Mouse (Mus musculus): ENCODE measurements around the gene Apoc1. TPM values are rescaled to one million over a fixed set of nuclear protein-coding genes. Genes with fewer than 3 reads are reported as not detected.

The Apoc1 gene
- 4.9 and 8.1 TPM in 2 replicates for polyA plus RNA-seq (2012; rRNA removed)

GRCm38 (mm10) chr7:19691873-19692865, at the start of gene Apoc1:
Gene Apoc1 (minus strand): TSS chr7:19692660.

DNA sequence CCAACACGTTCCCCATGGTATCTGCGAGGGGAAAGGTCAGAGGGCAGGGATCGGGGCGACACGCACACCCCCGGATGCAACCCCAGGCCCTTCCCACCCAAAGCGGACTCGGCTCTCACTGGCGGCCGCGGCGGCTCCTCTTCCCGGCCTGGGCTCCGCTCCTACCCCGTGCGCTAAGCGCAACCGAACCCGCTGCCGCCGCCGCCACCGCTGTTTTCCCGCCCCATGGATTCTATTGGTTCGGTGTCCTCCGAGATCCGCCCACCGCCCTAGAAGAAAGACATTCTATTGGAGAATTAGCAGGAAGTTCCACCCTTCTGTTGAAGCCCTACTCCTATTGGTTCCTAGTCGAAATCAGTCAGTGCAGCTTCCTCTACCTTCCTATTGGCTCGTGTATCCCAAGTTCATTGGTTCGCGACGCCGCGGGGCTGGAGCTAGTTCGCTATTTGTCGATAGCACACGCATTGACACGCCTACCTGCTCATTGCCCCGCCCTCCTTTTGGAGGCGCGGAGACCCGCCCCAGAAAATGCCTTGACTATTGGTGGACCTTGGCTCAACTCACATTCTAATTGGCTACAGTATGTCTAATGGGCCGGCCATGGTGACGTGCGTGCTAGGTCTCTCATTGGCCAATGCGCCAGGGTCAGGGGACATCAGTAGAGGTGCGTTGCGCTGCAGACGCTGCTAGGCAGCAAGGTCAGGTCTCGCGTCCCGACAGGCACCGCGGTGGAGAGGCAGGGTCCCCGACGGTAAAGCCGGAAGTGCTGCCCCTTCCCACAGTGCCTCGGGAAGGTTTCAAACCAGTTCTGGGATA, 23.0 kb upstream of the Apoc1 start, which contains the start of gene Tomm40:
Gene Tomm40, minus strand, starts transcription at position 200 of the 816 bp plus-strand sequence.

GRCm38 (mm10) chr7:19698907-19699826, 6.7 kb upstream of the Apoc1 start, which contains the start of gene Apoe:
Gene Apoe (minus strand): TSS chr7:19699188.

GRCm38 (mm10) chr7:19681202-19681694, 11.2 kb downstream of the Apoc1 start, which contains the start of the genes Gm44805 and Apoc4:
Gene Gm44805 (minus strand): TSS chr7:19681423.
Gene Apoc4 (minus strand): TSS chr7:19681479.

GRCm38 (mm10) chr7:19677872-19678271, 14.6 kb downstream of the Apoc1 start, which contains the start of gene Apoc2:
Gene Apoc2 (minus strand): TSS chr7:19677941.

GRCm38 (mm10) chr7:19664955-19665841, 27.3 kb downstream of the Apoc1 start, which contains the start of gene Clptm1:
Gene Clptm1 (minus strand): TSS chr7:19665033.

Other genes with a start within 250 kb of the Apoc1 start
- gene Mark4, start 233.8 kb downstream of the Apoc1 start, polyA plus RNA-seq (2012; rRNA removed), result 33.8 and 41.7 TPM in 2 replicates
- gene Exoc3l2, start 229.3 kb downstream of the Apoc1 start, polyA plus RNA-seq (2012; rRNA removed), result 2.1 and 2.9 TPM in 2 replicates
- gene Bloc1s3, start 184.3 kb downstream of the Apoc1 start, polyA plus RNA-seq (2012; rRNA removed), result 6.3 and 9.5 TPM in 2 replicates
- 36.1 and 56.2 TPM in 2 replicates for gene Trappc6a, start 184.3 kb downstream of the Apoc1 start, polyA plus RNA-seq (2012; rRNA removed)
- gene Nkpd1, start 174.8 kb downstream of the Apoc1 start, polyA plus RNA-seq (2012; rRNA removed), result 0.10 and 0.15 TPM in 2 replicates
- gene Ppp1r37, start 129.6 kb downstream of the Apoc1 start, polyA plus RNA-seq (2012; rRNA removed), result 59.4 and 66.9 TPM in 2 replicates
- 1.0 and 1.3 TPM in 2 replicates for gene Zfp296, start 115.4 kb downstream of the Apoc1 start, polyA plus RNA-seq (2012; rRNA removed)
- 40.7 and 66.6 TPM in 2 replicates for gene Gemin7, start 115.1 kb downstream of the Apoc1 start, polyA plus RNA-seq (2012; rRNA removed)
- gene Clasrp, start 88.2 kb downstream of the Apoc1 start, polyA plus RNA-seq (2012; rRNA removed), result 134 and 154 TPM in 2 replicates
- gene Relb, start 63.2 kb downstream of the Apoc1 start, polyA plus RNA-seq (2012; rRNA removed), result 2.4 and 4.4 TPM in 2 replicates
- gene Clptm1, start 27.6 kb downstream of the Apoc1 start, polyA plus RNA-seq (2012; rRNA removed), result 36.8 and 58.8 TPM in 2 replicates
- 4.6 and 11.0 TPM in 2 replicates for gene Apoc2, start 14.7 kb downstream of the Apoc1 start, polyA plus RNA-seq (2012; rRNA removed)
- not detected in 2 replicates for gene Gm44805, start 11.2 kb downstream of the Apoc1 start, polyA plus RNA-seq (2012; rRNA removed)
- 0.19 and 0.41 TPM in 2 replicates for gene Apoc4, start 11.2 kb downstream of the Apoc1 start, polyA plus RNA-seq (2012; rRNA removed)
- gene Apoe, start 6.5 kb upstream of the Apoc1 start, polyA plus RNA-seq (2012; rRNA removed), result 198 and 270 TPM in 2 replicates
- gene Tomm40, start 22.8 kb upstream of the Apoc1 start, polyA plus RNA-seq (2012; rRNA removed), result 102 and 110 TPM in 2 replicates
- gene Nectin2, start 57.8 kb upstream of the Apoc1 start, polyA plus RNA-seq (2012; rRNA removed), result 43.3 and 45.3 TPM in 2 replicates
- gene Bcam, start 78.4 kb upstream of the Apoc1 start, polyA plus RNA-seq (2012; rRNA removed), result 18.2 and 28.9 TPM in 2 replicates
- gene Cblc, start 104.1 kb upstream of the Apoc1 start, polyA plus RNA-seq (2012; rRNA removed), result 0.34 and 0.46 TPM in 2 replicates
- gene Bcl3, start 130.1 kb upstream of the Apoc1 start, polyA plus RNA-seq (2012; rRNA removed), result 0.60 and 1.0 TPM in 2 replicates
- gene Gm19345, start 159.3 kb upstream of the Apoc1 start, polyA plus RNA-seq (2012; rRNA removed), result 0.24 and 0.29 TPM in 2 replicates
- gene Ceacam16, start 168.6 kb upstream of the Apoc1 start, polyA plus RNA-seq (2012; rRNA removed), result not detected in 2 replicates
- gene Ceacam19, start 195.3 kb upstream of the Apoc1 start, polyA plus RNA-seq (2012; rRNA removed), result not detected in 2 replicates
- 3.6 and 8.4 TPM in 2 replicates for gene Pvr, start 228.5 kb upstream of the Apoc1 start, polyA plus RNA-seq (2012; rRNA removed)